Mouse (Mus musculus) CD4-positive helper T cell, adult 2 months (primary cell): ENCODE results near the gene Ptprg.
"Not testable (repeated sequence)": the region's sequence is repeated elsewhere in the genome, so short reads cannot be mapped to it uniquely, and the experiment has no call there.

Source experiments
- DNase-seq: peaks from one replicate; pipeline ENCODE4 v3.0.0-alpha.2; 2012; ENCODE audit warnings: low read depth, missing footprints, low spot score

The Ptprg gene

DNA sequence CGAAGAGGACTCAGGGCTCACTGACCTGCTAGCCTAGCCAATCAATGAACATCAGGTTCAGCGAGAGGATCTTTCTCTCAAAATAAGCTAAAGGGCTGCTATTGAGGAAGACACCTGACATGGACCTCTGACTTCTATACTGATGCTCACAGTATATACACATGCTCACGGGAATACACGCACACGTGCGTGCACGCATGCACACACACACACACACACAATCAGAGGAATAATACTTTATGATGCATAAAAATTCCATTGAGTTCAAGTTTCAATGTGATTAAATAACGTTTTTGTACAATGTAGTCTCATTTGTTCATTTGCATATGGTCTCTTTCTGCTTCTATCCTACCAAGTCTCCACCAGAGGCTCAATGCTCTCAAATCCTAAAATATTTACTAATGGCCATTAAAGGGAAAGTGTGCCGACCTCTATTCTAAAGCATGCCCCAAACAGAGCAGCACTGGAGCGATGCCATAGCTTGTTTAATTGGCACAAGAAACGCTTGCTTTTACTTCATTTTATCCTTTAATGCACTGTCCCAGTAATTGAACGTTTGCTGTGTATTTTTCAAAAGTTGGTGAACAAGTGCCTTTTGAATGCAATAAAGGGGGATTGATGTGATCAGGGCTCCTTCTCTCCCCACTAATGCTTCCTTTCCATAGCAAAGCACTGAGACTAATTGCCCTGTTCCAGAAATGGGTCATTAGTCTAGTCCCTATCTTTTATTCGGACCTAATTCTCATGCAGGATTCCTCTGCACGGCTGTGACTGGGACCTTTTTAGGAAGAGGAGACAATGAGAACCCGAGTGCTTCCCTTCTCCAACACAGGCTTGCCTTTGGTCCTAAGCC lies 407.2 kb downstream of the Ptprg start:
- DNase-seq: no peak

DNA sequence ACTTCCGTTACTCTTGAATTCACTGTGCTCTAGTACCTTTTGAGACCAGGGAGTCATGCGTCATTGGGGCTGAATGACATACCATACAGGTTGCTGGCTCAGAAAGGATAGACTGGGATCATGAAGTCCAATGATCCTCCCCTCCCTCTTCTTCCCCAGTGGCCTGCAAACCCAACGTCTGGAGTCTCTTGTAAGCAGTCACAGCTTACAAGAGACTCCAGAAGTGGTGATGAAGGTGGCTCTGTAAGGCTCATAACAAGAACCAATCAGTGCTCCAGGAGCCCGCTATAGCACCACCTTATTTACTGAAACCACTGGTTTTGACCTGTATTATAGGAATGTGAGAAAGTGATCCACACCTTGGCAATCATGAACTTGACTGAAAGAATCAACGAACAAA lies 408.8 kb downstream of the Ptprg start:
- DNase-seq: no peak

DNA sequence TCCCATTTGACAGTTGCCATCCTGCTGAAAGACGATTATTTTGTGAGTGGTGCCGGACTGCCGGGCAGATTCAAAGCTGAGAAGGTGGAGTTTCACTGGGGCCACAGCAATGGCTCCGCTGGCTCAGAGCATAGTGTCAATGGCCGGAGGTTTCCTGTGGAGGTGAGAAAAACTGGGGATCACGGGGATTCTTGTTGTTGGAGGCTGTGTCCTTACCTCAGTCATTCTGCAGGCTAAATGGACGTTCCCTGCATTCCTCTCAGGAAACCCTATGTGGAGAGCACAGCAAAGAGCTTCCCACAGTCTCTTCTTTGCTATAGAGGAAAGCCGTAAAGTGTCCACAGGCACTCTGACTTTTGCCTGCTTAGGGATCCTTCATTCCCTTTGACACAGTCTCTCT lies 409.2 kb downstream of the Ptprg start:
- DNase-seq: no peak

DNA sequence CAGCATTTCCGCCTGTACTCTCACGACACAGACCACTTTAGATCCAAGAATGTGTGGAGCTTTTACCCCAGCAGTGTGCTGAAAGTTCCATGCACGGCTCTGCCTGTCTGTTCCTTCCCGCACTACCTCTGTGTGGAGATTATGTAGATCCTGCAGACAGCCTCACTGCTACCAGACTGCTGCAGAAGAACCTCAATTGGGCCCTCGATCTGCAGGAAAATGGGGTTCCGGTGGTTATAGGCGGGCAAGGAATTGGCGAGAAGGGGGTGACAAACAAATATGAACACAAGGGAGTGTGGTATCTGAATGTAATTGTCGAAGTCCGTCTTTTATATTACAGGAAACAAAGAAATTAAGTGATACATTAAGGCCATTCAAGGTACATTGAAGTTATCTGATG lies 410.5 kb downstream of the Ptprg start:
- no peak for DNase-seq

- not testable (repeated sequence) for DNase-seq
These were observed 411.0 kb downstream of the Ptprg start for GRCm38 (mm10) chr14:11964326-11964725.

DNA sequence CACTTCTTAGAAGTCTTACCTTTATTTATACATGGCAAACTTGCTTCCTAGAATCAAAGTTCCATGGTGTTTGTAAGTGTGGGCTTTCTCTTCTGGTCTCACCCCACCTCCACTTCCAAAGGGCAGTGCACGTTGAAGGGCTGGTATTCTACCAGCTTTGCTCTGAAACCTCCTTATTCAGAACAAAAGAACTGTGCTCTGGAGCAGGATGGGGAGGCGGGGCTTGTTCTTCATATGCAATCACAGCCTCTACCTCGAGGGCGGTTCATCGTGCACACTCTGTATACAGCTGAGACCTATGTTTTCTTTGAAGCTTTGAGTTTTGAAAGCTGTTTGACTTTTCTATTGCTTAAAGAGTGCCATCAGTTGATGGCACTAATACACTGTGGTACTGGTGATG lies 412.5 kb downstream of the Ptprg start:
- no peak for DNase-seq

GRCm38 (mm10) chr14:11981764-11982163 lies 428.4 kb downstream of the Ptprg start:
- no peak for DNase-seq

GRCm38 (mm10) chr14:11983031-11983430 lies 429.7 kb downstream of the Ptprg start:
- DNase-seq: no peak

DNA sequence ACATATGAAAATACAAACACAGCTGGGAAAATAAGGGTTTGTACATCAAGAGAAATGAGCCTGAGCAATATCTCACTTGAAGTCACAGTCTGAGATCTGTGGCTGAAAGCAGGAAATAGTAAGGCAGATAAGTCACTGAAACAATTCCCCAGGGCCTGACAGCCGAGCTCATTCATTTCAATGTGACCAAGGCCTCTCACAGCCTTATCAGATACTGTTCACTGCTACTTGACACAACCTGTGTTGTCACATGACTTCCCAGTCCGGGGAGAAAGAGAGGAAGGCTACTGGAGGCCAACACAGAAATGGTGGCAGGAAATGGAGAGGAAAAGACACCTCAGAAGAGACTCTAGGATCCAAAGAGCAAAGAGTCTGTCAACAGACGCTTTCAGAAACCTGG lies 430.8 kb downstream of the Ptprg start:
- DNase-seq: no peak

GRCm38 (mm10) chr14:11988975-11989374 lies 435.6 kb downstream of the Ptprg start:
- no peak for DNase-seq

DNA sequence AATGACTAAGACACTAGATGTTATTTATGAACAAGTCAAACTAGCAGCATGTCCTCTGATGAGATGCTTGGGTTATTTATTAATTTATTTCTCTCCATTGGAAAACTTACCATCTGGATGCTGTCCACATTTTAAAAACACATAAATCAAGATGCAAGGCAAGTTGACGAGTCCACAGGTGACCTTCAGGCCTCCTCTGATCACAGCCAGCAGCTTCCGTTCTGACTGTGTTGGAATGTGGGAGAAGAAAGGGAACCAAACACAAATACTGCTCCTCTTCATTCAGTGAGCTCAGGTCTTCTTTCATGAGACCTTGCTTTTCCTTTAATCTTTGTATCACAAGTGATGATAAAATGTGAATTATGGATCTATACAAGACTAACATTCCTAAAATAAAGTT lies 437.8 kb downstream of the Ptprg start:
- no peak for DNase-seq

- no peak for DNase-seq
These were observed 438.8 kb downstream of the Ptprg start for GRCm38 (mm10) chr14:11992111-11992510.

DNA sequence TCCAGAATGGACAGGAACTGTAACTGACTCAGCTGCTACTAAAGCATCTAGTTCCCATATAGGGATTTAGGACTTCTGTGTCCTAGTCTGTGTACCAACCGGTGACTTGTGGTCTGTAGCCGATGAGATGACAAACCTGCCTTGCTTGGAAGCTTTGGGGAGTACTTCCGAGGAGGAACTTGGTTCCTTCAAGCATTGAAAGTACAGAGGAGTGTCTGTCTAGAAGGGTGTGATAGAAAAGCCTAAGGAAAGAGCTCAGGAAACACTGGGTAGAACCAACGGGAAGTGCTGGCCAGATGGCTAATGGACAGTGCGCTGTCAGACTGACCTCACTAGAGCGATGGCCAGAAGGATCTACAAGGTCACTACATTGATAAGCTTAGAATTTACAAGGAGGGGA lies 439.2 kb downstream of the Ptprg start:
- DNase-seq: no peak

DNA sequence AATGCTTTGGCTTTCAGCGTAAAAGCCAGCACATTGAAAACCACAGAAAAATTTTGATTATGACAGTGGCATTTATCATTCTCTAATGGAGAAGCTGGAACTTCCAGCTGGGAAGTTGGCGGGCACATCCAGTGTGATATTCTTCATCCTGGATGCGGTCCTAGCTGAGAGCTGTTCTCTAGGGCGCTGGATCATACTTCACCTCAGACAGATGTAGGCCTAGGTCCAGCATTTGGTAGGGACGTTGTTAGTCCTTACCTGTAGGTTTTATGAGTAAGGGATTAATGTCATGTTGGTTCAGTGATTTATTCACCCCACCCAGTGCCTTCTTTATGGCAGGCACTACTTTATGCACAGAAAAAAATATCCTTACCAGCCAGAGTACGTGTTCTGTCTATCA lies 444.2 kb downstream of the Ptprg start:
- DNase-seq: no peak

- no peak for DNase-seq
These were observed 445.1 kb downstream of the Ptprg start for GRCm38 (mm10) chr14:11998464-11998863.

DNA sequence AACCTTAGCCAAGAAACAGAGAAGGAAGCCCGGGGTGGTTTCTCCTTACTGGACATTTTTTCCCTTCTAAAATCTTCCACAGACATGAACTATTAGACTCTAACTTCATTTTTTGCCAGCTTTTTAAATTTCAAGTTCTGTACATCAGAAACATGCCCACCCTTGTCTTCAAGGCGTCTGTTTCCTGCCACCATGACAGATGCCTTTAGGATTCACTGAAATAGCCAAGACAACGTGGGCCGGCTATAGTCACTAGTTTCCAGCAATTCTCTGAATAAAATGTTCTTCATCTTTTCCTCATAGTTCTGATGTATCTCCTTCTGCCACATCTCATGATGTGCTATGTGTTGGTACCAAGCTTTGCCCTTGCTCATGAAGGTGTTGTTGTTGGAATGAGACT lies 450.7 kb downstream of the Ptprg start:
- no peak for DNase-seq

- DNase-seq: no peak
These were observed 458.4 kb downstream of the Ptprg start for GRCm38 (mm10) chr14:12011766-12012165.

- DNase-seq: no peak
These were observed 472.7 kb downstream of the Ptprg start for GRCm38 (mm10) chr14:12025812-12026728.

- no peak for DNase-seq
These were observed 473.9 kb downstream of the Ptprg start for GRCm38 (mm10) chr14:12027247-12027646.

DNA sequence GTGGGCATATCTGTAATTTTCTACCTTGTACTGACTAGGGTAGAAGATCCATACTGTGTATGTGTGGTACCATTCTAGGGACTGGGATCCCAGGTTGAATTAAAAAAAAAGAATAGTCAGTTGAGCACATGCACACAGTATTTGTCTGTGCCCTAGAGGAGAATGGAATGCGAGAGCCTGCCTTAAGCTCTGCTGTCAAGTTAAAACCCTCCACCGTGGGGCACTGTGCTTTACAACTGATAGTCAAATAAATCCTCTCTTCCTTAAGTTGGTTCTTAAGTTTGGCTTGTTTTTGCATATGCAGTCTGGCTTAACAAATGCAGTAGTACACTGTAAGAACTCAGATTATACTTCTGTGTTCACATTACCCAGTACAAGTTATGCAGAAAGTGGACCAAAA lies 476.6 kb downstream of the Ptprg start:
- DNase-seq: no peak

DNA sequence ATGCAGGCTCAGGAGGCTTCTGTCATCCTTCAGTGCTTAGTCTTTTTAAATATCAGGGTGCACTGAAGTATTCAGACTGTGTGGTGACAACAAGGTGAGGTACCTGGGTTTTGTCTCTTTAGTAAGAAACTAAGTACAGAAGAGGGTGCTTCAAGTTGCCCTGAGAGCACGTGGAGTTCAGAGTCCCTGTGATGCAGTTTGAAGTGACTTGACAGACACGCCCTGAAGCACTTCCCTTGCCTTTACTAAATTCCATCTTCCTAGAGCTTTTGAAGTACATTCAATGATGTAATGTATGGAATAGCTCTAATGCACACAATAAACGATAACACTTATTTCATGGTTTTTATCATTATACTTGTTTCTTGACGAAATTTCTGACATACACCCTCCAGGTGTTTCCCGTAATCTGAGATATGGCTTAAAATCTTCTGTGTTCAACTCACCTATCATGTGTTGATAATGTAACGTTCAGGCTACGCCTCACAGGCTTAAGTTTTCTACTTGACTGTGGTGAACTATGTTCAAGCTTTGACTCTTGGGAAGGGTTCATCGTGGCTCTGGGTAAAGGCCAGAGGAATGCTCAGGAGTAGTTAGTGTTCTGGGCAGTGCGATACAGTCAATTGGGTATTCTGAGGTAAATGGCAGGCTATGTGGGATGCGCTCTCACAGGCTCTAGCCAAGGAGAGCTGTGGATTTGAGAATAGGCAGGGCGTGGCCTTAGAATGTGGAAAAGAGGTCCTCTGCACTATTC lies 483.4 kb downstream of the Ptprg start:
- no peak for DNase-seq

- no peak for DNase-seq
These were observed 486.4 kb downstream of the Ptprg start for GRCm38 (mm10) chr14:12039743-12040142.
